Mouse (Mus musculus): ENCODE measurements around the gene 4930522L14Rik. TPM values are rescaled to one million over a fixed set of nuclear protein-coding genes. Genes with fewer than 3 reads are reported as not detected.
"Not testable (repeated sequence)": the region's sequence is repeated elsewhere in the genome, so short reads cannot be mapped to it uniquely, and the experiment has no call there.

Gene 4930522L14Rik
- polyA plus RNA-seq, 1 experiment from 2014 or later, result 4.2 TPM

GRCm38 (mm10) chr5:109690537-109691201 is 61.0 kb downstream of the 4930522L14Rik start, which contains the start of gene 5430403G16Rik:
5430403G16Rik (minus strand) TSS chr5:109691041.
- H3K4me2 ChIP-seq (ENCODE audit: low read length), result peak within 1 kb of the TSS; percentile 72
- H3K36me3 ChIP-seq (ENCODE audit: control insufficient read depth, insufficient read depth); H3K4me1 ChIP-seq (replicated peaks; ENCODE audit: control insufficient read depth, insufficient read depth, low read length); H3K9me3 ChIP-seq (ENCODE audit: control insufficient read depth, low read length); H3K27me3 ChIP-seq (replicated peaks; ENCODE audit: control insufficient read depth, insufficient read depth, low read length): not testable (repeated sequence)
- WGBS, result under 1% methylated on average over 24 of the region's 26 CpGs
- peak within 1 kb of the TSS; percentile 68 for H3K4me3 ChIP-seq (replicated peaks; ENCODE audit: low read length)
- H3K27ac ChIP-seq (ENCODE audit: low read length), result peak within 1 kb of the TSS; percentile 63; the same call in 1 of the 2 replicates
- peak; percentile 99 for ATAC-seq
- peak within 1 kb of the TSS; percentile 71 for H3K9ac ChIP-seq (replicated peaks; ENCODE audit: low read depth, low read length)

Other genes starting within 250 kb of the 4930522L14Rik start
- gene Crlf2, start 192.9 kb downstream of the 4930522L14Rik start, polyA plus RNA-seq (2015; fragmentation: Nextera tagmentation; extraction: Ambion mirVana), result 10.9 and 11.4 TPM in 2 replicates
- gene 5430403G16Rik, start 60.8 kb downstream of the 4930522L14Rik start, polyA plus RNA-seq (2015; fragmentation: Nextera tagmentation; extraction: Ambion mirVana), result 1.7 and 1.9 TPM in 2 replicates
- gene Gm15446, start 171.5 kb upstream of the 4930522L14Rik start, polyA plus RNA-seq (2015; fragmentation: Nextera tagmentation; extraction: Ambion mirVana), result 0.36 and 0.56 TPM in 2 replicates
- 32.2 and 34.9 TPM in 2 replicates for gene Zfp932, start 244.6 kb upstream of the 4930522L14Rik start, polyA plus RNA-seq (2015; fragmentation: Nextera tagmentation; extraction: Ambion mirVana)